Mouse (Mus musculus) E14TG2a.4 (cell line): ENCODE measurements around the gene Fam129c.

Experiments
- H3K27me3 ChIP-seq: 2 replicates; pipeline ENCODE4 v1.6.1; 2014; ENCODE audit warnings: low read length, control low read depth; ENCODE audit not compliant: insufficient read depth
- H3K36me3 ChIP-seq: 2 replicates; pipeline ENCODE4 v1.6.1; 2014; ENCODE audit warnings: low read length, control low read depth; ENCODE audit not compliant: insufficient read depth
- H3K4me1 ChIP-seq: replicated peaks from 2 replicates; pipeline ENCODE4 v1.6.1; 2014; ENCODE audit warnings: low read depth, low read length, control low read depth
- H3K4me3 ChIP-seq: replicated peaks from 2 replicates; pipeline ENCODE4 v1.5.1; 2014; ENCODE audit warnings: mild to moderate bottlenecking, low read length
- H3K9me3 ChIP-seq: 2 replicates; pipeline ENCODE4 v1.6.1; 2014; ENCODE audit warnings: low read length, control low read depth
- CTCF ChIP-seq: conservative IDR thresholded peaks from 2 replicates; pipeline ENCODE4 v1.5.1; 2014; ENCODE audit warnings: low read length
- NANOG ChIP-seq: IDR thresholded peaks from 2 replicates; pipeline ENCODE4 v1.6.1; 2014; ENCODE audit warnings: borderline replicate concordance, low read length, mixed read lengths
- POU5F1 ChIP-seq: IDR thresholded peaks from 2 replicates; pipeline ENCODE4 v1.6.1; 2014; ENCODE audit warnings: low read length, borderline replicate concordance

Gene Fam129c

DNA sequence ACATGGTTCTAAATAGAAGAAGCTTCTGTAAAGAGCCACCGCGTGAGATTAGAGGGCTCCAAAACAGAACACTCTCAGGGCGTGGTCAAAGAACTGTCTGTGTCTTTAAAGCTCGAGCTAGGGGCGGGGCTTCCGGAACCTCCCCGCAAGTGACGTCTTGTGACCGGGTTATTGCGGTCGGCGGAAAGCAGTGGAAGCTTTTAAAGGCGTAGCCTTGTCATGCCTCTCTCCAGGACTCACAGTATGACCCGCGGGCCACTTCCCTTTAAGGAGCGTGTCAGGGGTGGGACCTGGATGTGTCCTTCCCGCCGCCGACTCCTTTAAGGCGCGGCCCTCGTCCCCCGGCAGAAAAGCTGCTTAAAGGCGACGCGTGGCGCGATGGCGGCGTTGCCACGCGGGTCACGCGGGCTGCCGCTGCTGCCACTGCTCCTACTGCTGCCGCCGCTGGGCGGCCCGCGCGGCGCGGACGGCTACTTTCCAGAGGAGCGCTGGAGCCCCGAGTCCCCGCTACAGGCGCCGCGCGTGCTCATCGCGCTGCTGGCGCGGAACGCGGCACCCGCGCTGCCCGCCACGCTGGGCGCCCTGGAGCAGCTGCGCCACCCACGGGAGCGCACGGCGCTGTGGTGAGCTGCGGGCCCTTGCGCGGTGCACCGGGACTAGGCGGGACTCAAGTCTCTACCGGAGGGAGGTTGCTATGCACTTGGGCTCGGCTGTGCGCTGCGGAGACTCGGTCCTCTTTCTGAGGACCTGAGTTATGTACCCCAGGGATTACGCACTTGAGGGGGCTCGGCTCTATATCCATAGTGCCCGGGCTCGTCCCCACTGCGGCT lies 13.6 kb downstream of the Fam129c start, which contains the start of gene Colgalt1:
Gene Colgalt1, plus strand, starts transcription at position 177 of the 830 bp plus-strand sequence.
- H3K4me1 ChIP-seq = peaks cover 45% of the 10 kb centered on the region
- H3K9me3 ChIP-seq = no peaks in the 10 kb centered on the region
- no peak for TF ChIP-seq CTCF
- no peak for TF ChIP-seq POU5F1
- TF ChIP-seq NANOG = no peak
- no peaks in the 10 kb centered on the region for H3K27me3 ChIP-seq
- peak within 1 kb of the TSS; percentile 98 for H3K4me3 ChIP-seq
- peaks cover 48% of the 10 kb centered on the region for H3K36me3 ChIP-seq

DNA sequence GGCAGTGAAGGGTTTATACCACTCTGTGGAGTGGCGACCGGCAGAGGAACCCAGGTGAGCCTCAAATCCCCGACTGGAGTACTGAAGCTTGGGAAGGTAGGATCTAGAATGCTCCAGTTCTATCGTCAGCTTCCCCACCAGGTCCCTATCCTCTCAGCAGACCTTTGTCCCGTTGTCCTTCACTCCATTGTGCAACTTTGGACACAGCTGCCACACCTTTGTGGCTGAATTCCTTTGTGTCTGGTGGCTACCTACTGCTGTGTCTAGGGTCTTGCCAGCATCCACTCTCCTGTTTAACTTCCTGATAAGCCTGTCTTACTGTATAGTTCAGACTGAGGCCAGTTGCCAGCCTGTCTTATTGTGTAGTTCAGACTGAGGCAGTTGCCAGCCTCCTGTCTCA lies 14.7 kb downstream of the Fam129c start:
- Histone ChIP-seq H3K4me1 (peaks cover 45% of the 10 kb centered on the region), H3K27me3 (no peaks in the 10 kb centered on the region), H3K9me3 (no peaks in the 10 kb centered on the region), H3K36me3 (peaks cover 50% of the 10 kb centered on the region), H3K4me3 (peak overlapping the region; percentile 98)
- TF ChIP-seq NANOG (no peak), CTCF (no peak), POU5F1 (no peak)

DNA sequence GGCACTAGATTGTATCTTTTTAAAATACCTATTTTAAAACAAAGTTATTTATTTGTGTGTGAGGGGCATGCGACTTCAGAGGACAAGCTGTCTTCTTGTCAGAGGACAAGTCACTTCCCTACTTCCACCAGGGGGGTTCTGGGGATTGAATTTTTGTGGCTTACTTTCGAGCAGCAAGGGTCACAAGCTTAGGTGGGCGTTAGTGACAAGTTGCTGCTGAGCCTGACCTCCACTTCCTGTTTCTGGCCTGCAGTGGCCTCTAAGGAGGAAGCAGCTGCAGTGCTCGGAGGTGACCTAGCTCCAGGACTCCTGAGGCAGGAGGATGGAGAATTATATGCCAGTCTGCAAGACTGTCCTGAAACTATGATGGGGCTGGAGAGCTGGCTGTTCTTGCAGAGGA lies 16.0 kb downstream of the Fam129c start:
- TF ChIP-seq NANOG = no peak
- TF ChIP-seq CTCF = no peak
- no peak for TF ChIP-seq POU5F1

DNA sequence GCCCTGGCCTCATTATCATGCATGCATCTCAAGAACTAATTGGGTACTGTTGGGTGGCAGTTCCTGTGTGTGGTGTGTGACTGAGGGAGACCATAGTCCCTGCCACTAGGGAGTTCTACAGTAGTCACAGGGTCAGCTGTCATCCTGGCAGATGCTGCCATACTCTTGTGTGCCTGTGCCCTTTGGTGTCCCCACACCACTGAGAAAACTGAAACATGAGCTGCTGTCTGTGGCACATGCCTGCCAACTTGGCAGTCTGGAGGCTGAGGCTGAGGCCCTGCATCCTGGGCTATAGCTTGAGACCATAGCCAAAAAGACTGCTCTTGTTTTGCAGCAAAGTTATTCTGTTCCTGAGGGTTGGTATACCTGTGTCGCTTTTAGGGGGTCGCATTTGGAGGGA lies 22.3 kb downstream of the Fam129c start:
- H3K4me1 ChIP-seq = peaks cover 13% of the 10 kb centered on the region
- no peaks in the 10 kb centered on the region for H3K27me3 ChIP-seq
- H3K9me3 ChIP-seq = peaks cover 24% of the 10 kb centered on the region
- TF ChIP-seq CTCF = no peak
- TF ChIP-seq POU5F1 = no peak
- no peak for TF ChIP-seq NANOG
- peaks cover 93% of the 10 kb centered on the region for H3K36me3 ChIP-seq
- no peak overlapping the region for H3K4me3 ChIP-seq

More for the DNA sequence above, 16.0 kb downstream of the Fam129c start:
- Histone ChIP-seq H3K27me3 (no peaks in the 10 kb centered on the region), H3K9me3 (no peaks in the 10 kb centered on the region), H3K4me3 (no peak overlapping the region), H3K36me3 (peaks cover 58% of the 10 kb centered on the region), H3K4me1 (peaks cover 45% of the 10 kb centered on the region)

DNA sequence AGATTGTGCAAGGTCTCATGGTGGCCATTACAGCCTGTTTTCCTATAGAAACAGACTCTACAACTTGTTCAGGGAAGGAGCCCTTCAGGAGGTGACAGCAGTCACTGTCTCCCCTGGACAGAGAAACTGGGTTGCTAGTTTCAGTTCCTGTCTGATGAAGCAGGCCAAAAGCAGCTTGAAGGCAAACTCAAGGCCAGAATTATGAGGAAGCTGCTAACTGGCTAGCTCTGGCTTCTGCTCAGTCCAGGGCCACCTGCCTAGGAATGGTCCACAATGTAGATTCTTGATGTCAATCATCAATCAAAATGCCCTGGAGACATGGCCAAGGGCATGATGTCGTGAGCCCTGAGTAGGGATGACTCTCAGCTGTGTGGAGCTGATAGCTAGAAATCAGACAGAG lies 27.6 kb downstream of the Fam129c start:
- TF ChIP-seq POU5F1 (no peak), CTCF (no peak), NANOG (no peak)
- Histone ChIP-seq H3K4me3 (no peak overlapping the region), H3K9me3 (peaks cover 24% of the 10 kb centered on the region), H3K36me3 (peaks cover 64% of the 10 kb centered on the region), H3K27me3 (0 out of 2 replicates have a peak, but pooled peaks cover under 1% of the 10 kb centered on the region), H3K4me1 (peaks cover 45% of the 10 kb centered on the region)

DNA sequence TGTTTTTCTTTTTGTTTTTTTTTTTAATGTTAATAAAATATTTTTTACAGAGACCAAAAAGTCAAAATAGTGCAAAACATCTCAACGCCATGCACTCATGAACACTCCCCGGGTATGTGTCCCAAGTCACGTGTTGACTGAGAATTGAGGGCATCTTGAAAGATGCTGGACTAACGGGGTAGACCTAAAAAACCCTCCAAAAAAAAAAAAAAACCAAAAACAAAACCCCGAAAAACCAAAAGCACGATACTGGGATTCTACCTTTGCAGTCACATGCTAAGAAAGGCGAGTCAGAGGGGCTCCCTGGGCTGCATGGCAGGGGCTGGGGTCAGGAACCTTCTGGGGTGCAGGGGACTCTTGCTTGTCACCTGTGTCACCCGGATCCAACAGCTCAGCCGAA lies 29.3 kb downstream of the Fam129c start:
- H3K36me3 ChIP-seq = peaks cover 48% of the 10 kb centered on the region
- peaks cover 20% of the 10 kb centered on the region for H3K9me3 ChIP-seq
- peaks cover 10% of the 10 kb centered on the region; the same call in 1 of the 2 replicates for H3K27me3 ChIP-seq
- H3K4me1 ChIP-seq = peaks cover 60% of the 10 kb centered on the region
- H3K4me3 ChIP-seq = 0 out of 2 replicates have a peak overlapping the region, but pooled peaks have one; percentile 14
- TF ChIP-seq NANOG = no peak

DNA sequence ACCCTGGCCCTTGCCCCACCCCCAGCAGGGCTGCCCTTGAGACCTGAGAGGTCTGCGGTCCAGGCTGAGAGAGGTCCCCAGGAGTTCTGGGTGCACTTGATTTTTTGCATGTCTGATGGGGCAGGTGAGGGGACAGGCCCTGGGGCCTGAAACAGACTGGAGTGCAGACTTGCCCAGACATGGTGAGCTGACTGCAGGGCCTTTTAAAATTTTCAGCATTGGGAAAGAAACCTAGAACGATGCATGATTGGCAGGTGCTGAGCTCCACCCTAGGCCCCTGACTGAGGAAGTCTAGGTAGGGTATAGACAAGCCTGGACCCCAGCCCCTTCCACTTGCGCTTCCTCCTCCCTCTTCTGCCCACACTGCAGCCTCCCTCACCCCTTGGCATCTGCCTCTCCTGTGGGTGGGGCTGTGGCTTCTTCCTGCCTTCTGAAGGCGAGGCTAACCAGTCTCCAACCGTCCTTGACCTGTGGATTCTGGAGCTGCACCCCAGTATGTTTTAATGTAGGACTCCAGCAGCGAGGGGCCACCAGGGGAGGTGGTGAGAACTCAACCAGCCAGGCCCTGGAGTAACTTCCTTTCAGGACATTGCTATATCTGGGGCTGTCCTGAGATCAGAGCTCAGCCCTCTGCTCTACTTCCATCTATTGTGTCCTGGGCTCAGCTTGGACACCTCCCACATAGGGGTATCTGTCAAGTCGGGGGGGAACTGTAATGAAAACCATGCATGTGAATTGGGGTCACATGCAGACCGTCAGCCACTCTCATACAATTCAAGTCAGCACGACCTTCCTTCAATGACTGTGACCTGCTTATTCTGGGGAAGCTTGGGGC lies 30.0 kb downstream of the Fam129c start:
- peaks cover 40% of the 10 kb centered on the region for H3K36me3 ChIP-seq
- no peak for TF ChIP-seq POU5F1
- no peak for TF ChIP-seq NANOG
- TF ChIP-seq CTCF = no peak
- H3K4me1 ChIP-seq = peaks cover 67% of the 10 kb centered on the region
- peaks cover 10% of the 10 kb centered on the region; the same call in 1 of the 2 replicates for H3K27me3 ChIP-seq
- H3K9me3 ChIP-seq = peaks cover 13% of the 10 kb centered on the region
- 0 out of 2 replicates have a peak overlapping the region, but pooled peaks have one; percentile 14 for H3K4me3 ChIP-seq

DNA sequence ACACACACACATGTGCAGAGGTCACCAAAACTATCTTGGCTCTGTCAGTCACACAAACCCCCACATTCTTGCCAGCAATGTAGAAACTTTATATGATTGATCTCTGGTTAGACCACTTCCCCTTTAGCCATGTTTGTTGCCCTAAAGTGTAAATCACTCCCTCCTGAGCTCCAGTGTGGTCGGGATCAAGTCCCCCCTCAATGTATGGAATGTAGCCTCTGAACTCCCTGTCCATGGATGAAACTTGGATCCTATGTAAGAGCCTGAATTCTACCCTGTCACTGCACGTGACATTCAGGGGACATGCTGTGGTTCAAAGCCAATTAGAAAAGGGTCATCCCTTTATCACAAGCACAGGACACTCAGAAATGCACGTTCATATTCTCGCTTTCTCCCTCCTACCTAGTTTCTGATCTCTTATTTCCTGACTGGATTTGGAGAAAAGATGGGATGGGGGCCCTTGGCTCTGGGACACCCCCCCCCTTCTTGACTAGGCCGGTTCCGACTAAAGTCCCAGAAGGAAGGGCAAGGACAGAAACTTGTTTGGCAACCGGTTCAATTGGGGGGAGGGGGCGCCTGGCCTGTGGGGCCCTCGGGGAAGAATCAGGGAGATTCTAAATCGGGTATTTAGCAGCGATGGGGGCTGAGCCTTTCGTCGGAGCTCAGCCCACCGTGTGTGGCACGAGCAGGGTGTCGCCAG lies 31.1 kb downstream of the Fam129c start:
- Histone ChIP-seq H3K27me3 (peaks cover 15% of the 10 kb centered on the region), H3K9me3 (0 out of 2 replicates have a peak, but pooled peaks cover 2% of the 10 kb centered on the region), H3K36me3 (peaks cover 30% of the 10 kb centered on the region), H3K4me1 (peaks cover 75% of the 10 kb centered on the region), H3K4me3 (peak overlapping the region; percentile 84)
- no peak for TF ChIP-seq POU5F1
- TF ChIP-seq CTCF = no peak
- TF ChIP-seq NANOG = no peak
